Mouse (Mus musculus): ENCODE data around the gene Amigo1. TPM values are rescaled to one million over a fixed set of nuclear protein-coding genes. Genes with fewer than 3 reads are reported as not detected.
A peak's percentile ranks its signal among the peaks of the same experiment; 100 is the strongest.

The Amigo1 gene
- total RNA-seq (2021), result 10 to 100 TPM; 21.3 to 23.3 TPM
- long read RNA-seq, experiment 1, full-length matches to known transcripts, result 11 of 44 reads
- long read RNA-seq, experiment 1, partial matches to known transcripts, result 4 of 44 reads
- long read RNA-seq, experiment 1, other reads (novel, unspliced or antisense), result 29 of 44 reads
- long read RNA-seq, experiment 2, full-length matches to known transcripts, result 19 of 39 reads
- long read RNA-seq, experiment 2, partial matches to known transcripts, result 1 of 39 reads
- long read RNA-seq, experiment 2, other reads (novel, unspliced or antisense), result 19 of 39 reads

DNA sequence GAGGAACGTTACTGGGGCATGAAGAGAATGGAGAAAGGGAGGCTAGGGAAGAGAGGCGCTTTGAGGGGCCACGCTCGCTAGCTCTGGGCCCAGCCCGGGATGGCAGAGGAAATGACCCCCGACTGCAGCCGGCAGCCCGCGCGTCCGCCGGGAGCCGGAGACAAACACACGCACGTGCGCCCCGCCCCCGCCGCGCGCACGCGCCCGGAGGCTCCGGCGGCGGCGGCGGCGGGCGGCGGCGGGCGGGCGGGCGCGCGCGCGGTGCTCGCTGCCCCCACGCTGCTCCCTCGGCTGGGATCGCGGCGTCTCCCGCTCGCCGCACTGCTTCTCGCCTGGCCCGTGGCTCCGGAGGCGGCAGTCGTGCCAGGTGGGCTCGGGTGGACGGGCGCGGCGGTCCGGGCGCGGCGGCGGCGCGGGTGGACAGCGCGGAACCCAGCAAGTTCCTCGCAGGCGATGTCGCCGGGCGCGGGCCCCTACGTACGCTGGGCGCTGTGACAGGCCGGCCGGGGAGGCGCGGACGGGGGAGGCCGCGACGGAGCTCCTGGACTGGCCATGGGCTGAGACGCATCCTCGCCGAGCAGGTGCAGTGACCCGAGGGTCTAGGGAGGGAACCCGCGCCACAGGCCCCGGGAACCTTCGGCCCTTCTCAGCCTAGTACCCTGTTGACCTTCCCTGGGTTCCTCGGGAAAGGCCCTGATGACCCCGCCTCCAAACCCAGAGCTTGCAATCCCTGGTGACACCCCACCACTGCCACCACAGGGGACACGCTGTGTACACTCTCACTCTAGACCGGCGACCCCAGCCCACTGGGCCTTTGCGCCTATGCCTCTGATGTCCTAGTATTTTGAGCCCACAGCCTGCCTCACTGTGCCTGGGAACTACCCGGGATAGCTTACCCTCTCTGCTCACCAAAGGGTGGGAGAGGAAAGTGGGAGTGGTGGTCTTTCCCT is at the start of gene Amigo1:
Gene Amigo1, plus strand, starts transcription at position 238 of the 950 bp plus-strand sequence.
- DNase-seq, result peak; percentile 50

DNA sequence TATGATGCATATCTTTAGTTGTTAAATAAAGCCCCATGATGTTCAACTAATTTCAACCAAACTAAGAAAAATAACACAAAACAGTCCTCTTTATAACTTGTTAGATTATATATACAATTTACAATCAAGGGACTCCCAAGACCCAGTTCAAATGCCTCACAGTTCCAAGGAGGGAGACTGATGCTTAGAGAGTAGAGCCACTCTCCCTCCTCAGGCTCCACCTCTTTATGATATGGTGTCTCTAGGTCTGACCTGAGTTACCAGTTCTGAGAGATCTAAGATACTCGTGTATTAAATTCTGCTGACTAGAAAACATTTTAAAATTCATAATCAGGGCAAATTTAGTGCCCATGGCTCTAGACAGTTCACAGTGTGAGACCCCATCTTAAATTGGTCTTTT is 47.0 kb upstream of the Amigo1 start:
- no peak for DNase-seq

- DNase-seq, result no peak
Observed at GRCm38 (mm10) chr3:108140786-108141185, 45.3 kb upstream of the Amigo1 start.

GRCm38 (mm10) chr3:108145534-108146445 is 40.3 kb upstream of the Amigo1 start, which contains the start of gene Gnai3:
Gene Gnai3, minus strand, starts transcription at chr3:108146146.
- DNase-seq, result peak; percentile 85

GRCm38 (mm10) chr3:108146671-108147070 is 39.5 kb upstream of the Amigo1 start:
- DNase-seq, result no peak

DNA sequence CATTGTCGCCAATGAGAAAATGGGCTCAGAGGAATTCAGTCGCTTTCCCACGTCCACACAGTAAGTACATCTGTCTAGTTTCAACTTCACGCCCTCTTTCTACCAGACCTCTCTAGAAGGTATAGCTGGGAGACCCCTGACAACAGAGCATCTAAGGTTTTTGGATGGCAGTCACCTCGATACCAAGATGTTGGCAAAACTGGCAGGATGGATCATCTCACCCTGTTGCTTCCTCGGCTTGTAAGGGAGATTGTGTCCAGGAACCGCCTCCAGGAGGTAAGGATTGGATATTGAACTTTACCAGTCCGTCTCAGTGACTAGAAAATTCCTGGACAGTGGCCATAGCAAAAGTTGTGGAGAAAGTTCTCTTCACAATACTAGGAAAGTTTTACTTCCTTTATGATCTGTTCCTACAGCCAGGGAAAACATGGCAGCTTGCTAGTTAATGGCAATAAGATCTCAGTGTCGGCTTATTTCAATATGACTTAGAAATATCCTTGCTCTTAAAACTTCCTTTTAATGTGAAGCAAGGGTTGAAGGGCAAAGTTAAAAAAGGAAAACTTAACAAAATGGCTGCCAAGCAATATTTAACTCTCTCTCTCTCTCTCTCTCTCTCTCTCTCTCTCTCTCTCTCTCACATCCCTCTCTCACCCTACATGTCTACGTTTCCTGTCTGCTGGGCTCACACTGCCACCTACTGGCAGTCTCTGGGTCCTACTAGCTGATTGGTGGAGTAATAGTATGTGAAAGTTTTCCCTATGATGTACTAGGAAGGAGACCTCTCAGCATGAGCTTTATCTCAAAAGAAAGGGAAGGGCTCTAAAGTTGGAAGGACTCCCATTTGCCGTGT is 38.5 kb upstream of the Amigo1 start:
- DNase-seq, result peak; percentile 76

GRCm38 (mm10) chr3:108152290-108152689 is 33.8 kb upstream of the Amigo1 start:
- DNase-seq, result no peak

DNA sequence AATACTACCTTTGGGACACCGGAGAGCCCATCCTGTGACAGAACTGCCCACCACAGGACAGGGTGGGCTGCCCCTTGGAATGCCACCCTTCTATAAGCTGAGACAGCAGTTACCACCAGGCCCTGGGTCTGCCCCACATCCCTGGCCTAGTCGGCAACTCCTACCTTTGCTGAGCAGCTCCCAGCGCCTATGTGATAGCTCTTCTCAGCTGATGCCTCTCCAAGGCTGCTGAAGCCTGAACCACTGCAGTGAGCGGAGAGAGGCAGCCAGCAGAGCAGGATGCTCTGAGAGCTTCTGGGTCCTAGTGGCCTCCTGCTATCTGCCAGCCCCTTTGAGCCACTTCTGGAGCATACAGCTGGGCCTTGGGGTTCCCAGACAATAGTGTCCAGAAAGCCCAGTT is 31.5 kb upstream of the Amigo1 start, which contains the start of gene Gpr61:
Gene Gpr61, minus strand, starts transcription at position 227 of the 400 bp plus-strand sequence.
- no peak for DNase-seq

- DNase-seq, result no peak
Observed at GRCm38 (mm10) chr3:108158383-108159037, 27.6 kb upstream of the Amigo1 start.

GRCm38 (mm10) chr3:108164091-108164490 is 22.0 kb upstream of the Amigo1 start:
- DNase-seq, result no peak

GRCm38 (mm10) chr3:108164807-108165206 is 21.3 kb upstream of the Amigo1 start:
- peak; percentile 67 for DNase-seq

GRCm38 (mm10) chr3:108165532-108166315 is 20.4 kb upstream of the Amigo1 start:
- DNase-seq, result peak; percentile 16

DNA sequence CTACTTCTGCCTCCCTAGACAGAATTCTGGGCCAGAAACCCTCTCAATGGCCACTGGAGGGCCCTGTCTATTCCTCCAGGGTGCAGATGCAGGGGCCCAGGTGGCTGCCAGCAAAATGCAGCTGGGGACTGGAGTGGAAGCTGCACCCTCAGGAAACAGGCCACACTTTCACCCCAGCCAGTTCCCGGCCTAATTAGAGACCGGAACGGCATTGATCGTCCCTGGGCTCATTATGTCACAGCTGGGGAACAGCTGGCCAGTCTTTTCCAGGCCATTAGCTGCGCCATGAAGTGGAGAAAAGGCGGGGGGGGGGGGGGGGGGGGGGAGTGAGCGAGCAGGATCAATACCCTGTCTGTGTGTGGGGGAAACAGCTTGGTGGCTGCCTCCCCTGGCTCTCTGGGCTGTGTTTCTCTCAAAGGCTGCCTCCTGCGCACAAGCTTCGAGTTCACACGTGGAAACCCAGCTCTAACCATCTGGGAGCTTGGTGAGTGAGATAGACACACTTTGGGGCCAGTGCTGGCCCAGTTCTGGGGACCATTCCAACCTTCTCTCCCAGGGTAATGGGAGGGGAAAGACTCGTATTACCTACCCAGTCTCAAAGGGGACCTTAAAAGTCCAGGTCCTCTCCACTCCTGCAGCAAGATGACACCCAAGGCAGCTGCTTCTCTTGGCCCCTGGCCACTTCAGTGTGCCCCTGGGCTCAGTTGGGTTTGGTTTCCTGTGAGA is 19.5 kb upstream of the Amigo1 start:
- peak; percentile 77 for DNase-seq

GRCm38 (mm10) chr3:108167499-108167898 is 18.6 kb upstream of the Amigo1 start:
- peak; percentile 40 for DNase-seq

- DNase-seq, result no peak
Observed at GRCm38 (mm10) chr3:108169199-108169598, 16.9 kb upstream of the Amigo1 start.

DNA sequence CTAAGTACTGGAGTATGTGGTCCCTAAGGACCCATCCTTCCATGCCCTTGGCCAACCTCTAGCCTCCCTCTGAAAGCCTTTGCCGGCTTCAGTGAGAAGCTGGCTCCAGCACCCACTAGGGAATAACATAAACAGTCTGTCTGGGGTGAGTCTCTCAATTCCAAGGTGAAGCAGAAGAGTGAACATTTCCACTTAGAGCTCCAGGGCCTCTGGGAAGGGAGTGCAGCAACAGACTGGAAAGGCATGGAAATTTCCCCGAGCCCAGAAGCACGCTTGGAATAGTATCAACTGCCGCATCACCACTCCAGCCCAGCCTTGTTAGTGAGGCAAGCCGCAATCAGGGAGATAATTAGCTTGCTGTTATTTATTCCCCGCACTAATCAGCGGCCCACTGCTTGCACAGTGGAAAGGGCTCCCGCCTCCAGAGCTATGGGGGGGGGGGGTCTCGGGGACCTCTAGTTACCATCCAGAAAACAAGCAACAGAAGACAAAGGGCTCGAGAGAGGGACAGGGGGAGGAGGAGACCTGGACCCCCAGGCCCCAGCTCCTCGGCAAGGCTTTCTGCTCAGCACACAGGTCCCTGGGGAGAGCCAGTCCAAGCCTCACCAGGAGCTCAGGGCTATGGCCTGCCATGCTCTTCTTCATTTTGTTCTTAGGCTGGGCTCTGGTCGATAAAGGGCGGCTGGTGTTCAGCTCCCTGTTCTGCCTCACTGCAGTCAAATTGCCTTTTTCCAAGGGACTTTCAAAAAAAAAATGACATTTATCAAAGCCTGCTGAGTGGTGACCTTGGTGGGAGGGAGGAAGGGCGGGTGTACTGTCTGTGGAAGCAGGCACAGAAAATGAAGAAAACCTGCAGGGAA is 11.2 kb upstream of the Amigo1 start:
- DNase-seq, result peak; percentile 59
